In genomic region chr5:77399076-77399475, GRCm38 (mm10) we compare ENCODE assay signal across 17 mouse cellular contexts. TPM values are rescaled to one million over a fixed set of nuclear protein-coding genes. Genes with fewer than 3 reads are reported as not detected.
DNase-seq lines count a peak whose midpoint lies in the region; ATAC-seq and TF ChIP-seq lines count a peak whose summit lies in the region.
"Had no signal": no experiment of that assay in that cellular context is flagged by ENCODE, and none has a peak within 500 bp of the region (broad histone marks: within the 10 kb centered on the region; RNA-seq: fewer than 3 reads in every experiment).

No protein-coding gene starts in this region.

- no peak overlapping the region for H3K4me3 ChIP-seq in lung, postnatal 0 days (ENCODE audit: low read depth, low read length)
- H3K4me3 ChIP-seq: forebrain, embryonic 15.5 days; hindbrain, embryonic 10.5 days; liver, embryonic 12.5 days; myocyte had no signal

- WGBS in lung, postnatal 0 days = 58% methylated on average over 4 of the region's 4 CpGs

- no peak overlapping the region for H3K9ac ChIP-seq in lung, postnatal 0 days (replicated peaks; ENCODE audit: low read depth)
- H3K9ac ChIP-seq: forebrain, embryonic 15.5 days; liver, embryonic 12.5 days had no signal

- peak overlapping the region; percentile 87 for H3K27ac ChIP-seq in lung, postnatal 0 days (ENCODE audit: low read length)
- H3K27ac ChIP-seq: forebrain, embryonic 15.5 days; hindbrain, embryonic 10.5 days; liver, embryonic 12.5 days had no signal

- H3K27me3 ChIP-seq in lung, postnatal 0 days (replicated peaks; ENCODE audit: insufficient read depth, low read length) = no peaks in the 10 kb centered on the region
- H3K27me3 ChIP-seq: forebrain, embryonic 15.5 days; liver, embryonic 12.5 days had no signal

- no peak overlapping the region for H3K4me2 ChIP-seq in lung, postnatal 0 days (replicated peaks; ENCODE audit: low read depth, low read length)
- H3K4me2 ChIP-seq: forebrain, embryonic 15.5 days; liver, embryonic 12.5 days had no signal

- H3K36me3 ChIP-seq in lung, postnatal 0 days (ENCODE audit: insufficient read depth, low read length) = no peaks in the 10 kb centered on the region
- H3K36me3 ChIP-seq: forebrain, embryonic 15.5 days; hindbrain, embryonic 10.5 days; liver, embryonic 12.5 days had no signal

- peaks cover 17% of the 10 kb centered on the region; the same call in 1 of the 2 replicates for H3K4me1 ChIP-seq in lung, postnatal 0 days (ENCODE audit: insufficient read depth, low read depth, low read length)
- H3K4me1 ChIP-seq: forebrain, embryonic 15.5 days; liver, embryonic 12.5 days had no signal

- no peak for TF ChIP-seq CTCF in lung, postnatal 0 days (IDR thresholded peaks at IDR 0.05)

- no peaks in the 10 kb centered on the region for H3K9me3 ChIP-seq in lung, postnatal 0 days (ENCODE audit: low read length)
- H3K9me3 ChIP-seq: forebrain, embryonic 15.5 days; hindbrain, embryonic 10.5 days; liver, embryonic 12.5 days had no signal

- peak; percentile 11 to 19 for DNase-seq in cerebellum, postnatal 10 days
- no peak for DNase-seq in cerebellum, adult 9-10 months
- DNase-seq in kidney, adult 9 months = peak; percentile 34
- DNase-seq in kidney, postnatal 4 days = no peak
- DNase-seq in lung, postnatal 0 days (ENCODE audit: low spot score) = no peak
- DNase-seq in lung, postnatal 4 days = no peak
- DNase-seq in kidney, postnatal 10 days = peak; percentile 41
- no peak for DNase-seq in thymus, postnatal 4 days
- DNase-seq: adrenal gland, postnatal 10 days; cerebellum, adult 9-11 months; gastrocnemius, postnatal 36 days; lung, postnatal 14 days had no signal

- TF ChIP-seq EP300 in lung, postnatal 0 days (IDR thresholded peaks at IDR 0.05) = no peak

- no peak for ATAC-seq in lung, postnatal 0 days
- ATAC-seq: activated CD4-positive, CD25-positive, alpha-beta regulatory T cell, adult 4 months; liver, embryonic 12.5 days had no signal

RNA-seq across cellular contexts. Expression of gene Igfbp7, which starts 8.8 kb away (rescaled TPM):
- polyA plus RNA-seq in lung, postnatal 0 days (2015; fragmentation: Nextera tagmentation; extraction: Ambion mirVana) = 756 and 780 TPM in 2 replicates

Comparison
In these comparisons a context has a peak if more than half of its experiments do, and no peak if none do; other contexts are left out.
1. DNase-seq: peak in cerebellum, postnatal 10 days (2 of 2), kidney, adult 9 months (single experiment) and kidney, postnatal 10 days (single experiment); none in cerebellum, adult 9-10 months (single experiment), kidney, postnatal 4 days (0 of 2), lung, postnatal 0 days (single experiment), lung, postnatal 4 days (0 of 2) and thymus, postnatal 4 days (single experiment).